Mouse (Mus musculus) MN1 (cell line): Measurements from ENCODE around the gene Fgf15.
A peak's percentile ranks its signal among the peaks of the same experiment; 100 is the strongest.
"Not testable (repeated sequence)": the region's sequence is repeated elsewhere in the genome, so short reads cannot be mapped to it uniquely, and the experiment has no call there.

Source experiments
- DNase-seq: peaks from one replicate; pipeline ENCODE4 v3.0.0-alpha.2; 2016; ENCODE audit warnings: low spot score

Gene Fgf15

GRCm38 (mm10) chr7:144891863-144892262 lies 4.5 kb upstream of the Fgf15 start:
- no peak for DNase-seq

DNA sequence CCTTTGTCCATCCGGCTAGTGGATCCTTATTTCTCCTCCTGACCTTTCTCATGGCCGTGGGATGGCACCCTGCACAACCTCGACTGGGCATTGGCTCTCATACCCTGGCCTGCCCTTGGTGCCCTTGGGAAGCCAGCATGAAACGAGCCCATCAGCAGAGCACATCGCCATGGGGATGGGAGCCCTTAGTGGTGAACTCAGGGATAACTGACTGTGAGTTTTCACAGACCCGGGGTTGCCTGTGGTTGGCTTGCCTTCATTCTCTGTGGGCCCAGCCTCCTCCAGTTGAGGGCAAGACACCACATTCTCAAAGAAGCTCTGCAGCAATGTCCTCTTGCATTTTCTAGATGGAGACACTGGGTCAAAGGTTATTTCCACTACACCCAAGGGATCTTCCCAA lies 4.0 kb upstream of the Fgf15 start:
- DNase-seq = peak; percentile 21

DNA sequence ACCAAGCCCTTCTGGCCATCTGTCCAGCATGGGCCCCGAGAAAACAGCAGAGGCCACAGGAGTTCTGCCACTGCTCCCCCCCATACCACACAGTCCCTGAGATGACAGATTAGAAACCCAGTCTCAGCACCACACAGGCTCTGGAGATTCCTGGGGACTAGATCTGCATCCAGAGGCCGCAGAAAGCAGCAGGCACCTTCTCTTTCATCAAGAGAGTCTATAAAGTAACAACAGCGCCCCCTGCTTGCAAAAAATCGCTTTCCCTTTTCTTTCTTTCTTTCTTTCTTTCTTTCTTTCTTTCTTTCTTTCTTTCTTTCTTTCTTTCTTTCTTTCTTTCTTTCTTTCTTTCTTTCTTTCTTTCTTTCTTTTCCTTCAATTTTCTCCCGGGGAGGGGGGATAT lies 2.1 kb upstream of the Fgf15 start:
- DNase-seq = peak; percentile 44

DNA sequence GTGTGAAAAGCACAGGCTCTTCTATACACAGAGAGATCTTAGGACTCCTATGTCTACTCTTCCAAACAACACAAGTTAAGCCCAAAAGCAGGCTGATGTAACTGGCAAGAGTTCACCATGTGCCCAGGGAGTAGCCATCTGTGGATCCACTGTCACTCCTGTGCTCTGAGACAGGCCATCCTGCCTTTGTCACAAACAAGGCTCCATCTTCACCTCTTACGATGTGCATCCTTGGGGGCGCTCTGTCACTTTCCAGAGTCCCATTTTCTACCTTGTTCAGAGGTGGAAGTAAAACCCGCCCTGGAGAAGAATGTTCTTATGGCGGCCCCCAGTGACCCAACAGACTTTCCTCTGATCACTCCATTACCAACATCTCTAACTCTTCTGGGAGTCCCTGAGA lies 1.6 kb upstream of the Fgf15 start:
- peak; percentile 33 for DNase-seq

- DNase-seq = peak; percentile 91
These were observed 823 bp upstream of the Fgf15 start for GRCm38 (mm10) chr7:144895305-144896111.

- DNase-seq = no peak
These were observed 2.2 kb downstream of the Fgf15 start for GRCm38 (mm10) chr7:144898506-144898905.

DNA sequence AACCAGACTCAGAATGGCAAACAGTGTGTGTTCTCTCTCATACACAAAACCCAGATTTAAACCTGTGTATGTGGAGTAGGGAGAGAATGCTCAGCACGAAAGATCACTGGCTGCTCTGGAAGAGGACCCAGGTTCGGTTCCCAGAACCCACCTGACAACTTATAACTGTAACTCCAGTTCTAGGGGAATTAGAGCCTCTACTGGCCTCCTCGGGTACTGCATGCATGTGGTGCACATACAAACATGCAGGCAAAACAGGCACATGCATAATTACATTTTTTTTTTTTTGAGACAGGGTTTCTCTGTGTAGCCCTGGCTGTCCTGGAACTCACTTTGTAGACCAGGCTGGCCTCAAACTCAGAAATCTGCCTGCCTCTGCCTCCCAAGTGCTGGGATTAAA lies 9.2 kb downstream of the Fgf15 start:
- DNase-seq = not testable (repeated sequence)

- peak; percentile 57 for DNase-seq
These were observed 10.5 kb downstream of the Fgf15 start for GRCm38 (mm10) chr7:144906708-144907397.

GRCm38 (mm10) chr7:144907793-144908192 lies 11.5 kb downstream of the Fgf15 start:
- peak; percentile 56 for DNase-seq

DNA sequence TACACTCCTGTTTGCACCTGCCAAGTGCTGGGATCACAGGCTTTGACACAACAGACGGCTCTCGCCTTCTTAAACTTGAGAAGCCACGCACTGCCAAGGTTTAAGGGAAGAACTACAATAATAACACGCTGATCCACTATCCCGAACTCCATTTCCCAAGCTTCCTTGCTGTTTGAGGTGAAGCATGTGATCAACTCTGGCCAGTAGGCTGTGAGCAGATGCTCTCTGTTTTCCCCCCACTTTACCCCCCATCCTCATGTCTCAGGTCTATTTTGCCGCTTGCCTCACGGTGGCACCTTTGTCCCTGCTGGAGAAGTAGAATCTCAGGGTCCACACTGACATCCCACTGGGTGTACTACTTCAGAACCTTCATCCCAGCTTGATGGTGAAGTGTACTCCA lies 12.4 kb downstream of the Fgf15 start:
- DNase-seq = no peak

- no peak for DNase-seq
These were observed 14.8 kb downstream of the Fgf15 start for GRCm38 (mm10) chr7:144911121-144911520.

- no peak for DNase-seq
These were observed 16.6 kb downstream of the Fgf15 start for GRCm38 (mm10) chr7:144912897-144913296.

GRCm38 (mm10) chr7:144914296-144914947 lies 18.1 kb downstream of the Fgf15 start:
- peak; percentile 83 for DNase-seq

GRCm38 (mm10) chr7:144914948-144915750 lies 18.8 kb downstream of the Fgf15 start, which contains the start of gene LTO1:
Gene LTO1, plus strand, starts transcription at chr7:144915100.
- DNase-seq = peak; percentile 93

GRCm38 (mm10) chr7:144918823-144919222 lies 22.5 kb downstream of the Fgf15 start:
- DNase-seq = peak; percentile 32

DNA sequence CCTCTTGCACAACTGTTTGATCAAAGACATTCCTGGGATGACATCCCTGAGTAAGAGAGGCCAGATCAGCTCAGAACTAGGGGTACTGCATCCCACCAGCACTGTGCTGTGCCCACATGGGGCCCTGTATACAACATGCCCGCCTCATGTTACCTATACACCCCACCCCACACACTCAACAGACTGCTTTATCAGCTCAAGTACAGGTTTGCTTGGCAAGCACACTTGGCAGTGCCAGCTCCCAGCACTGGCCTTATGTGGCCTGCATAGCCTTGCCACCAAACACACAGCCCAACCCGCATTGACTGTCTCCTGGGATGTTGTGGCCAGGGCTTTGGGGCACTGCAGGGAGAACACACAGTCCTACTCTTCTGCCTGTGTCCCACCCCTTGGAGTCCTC lies 31.3 kb downstream of the Fgf15 start:
- no peak for DNase-seq

DNA sequence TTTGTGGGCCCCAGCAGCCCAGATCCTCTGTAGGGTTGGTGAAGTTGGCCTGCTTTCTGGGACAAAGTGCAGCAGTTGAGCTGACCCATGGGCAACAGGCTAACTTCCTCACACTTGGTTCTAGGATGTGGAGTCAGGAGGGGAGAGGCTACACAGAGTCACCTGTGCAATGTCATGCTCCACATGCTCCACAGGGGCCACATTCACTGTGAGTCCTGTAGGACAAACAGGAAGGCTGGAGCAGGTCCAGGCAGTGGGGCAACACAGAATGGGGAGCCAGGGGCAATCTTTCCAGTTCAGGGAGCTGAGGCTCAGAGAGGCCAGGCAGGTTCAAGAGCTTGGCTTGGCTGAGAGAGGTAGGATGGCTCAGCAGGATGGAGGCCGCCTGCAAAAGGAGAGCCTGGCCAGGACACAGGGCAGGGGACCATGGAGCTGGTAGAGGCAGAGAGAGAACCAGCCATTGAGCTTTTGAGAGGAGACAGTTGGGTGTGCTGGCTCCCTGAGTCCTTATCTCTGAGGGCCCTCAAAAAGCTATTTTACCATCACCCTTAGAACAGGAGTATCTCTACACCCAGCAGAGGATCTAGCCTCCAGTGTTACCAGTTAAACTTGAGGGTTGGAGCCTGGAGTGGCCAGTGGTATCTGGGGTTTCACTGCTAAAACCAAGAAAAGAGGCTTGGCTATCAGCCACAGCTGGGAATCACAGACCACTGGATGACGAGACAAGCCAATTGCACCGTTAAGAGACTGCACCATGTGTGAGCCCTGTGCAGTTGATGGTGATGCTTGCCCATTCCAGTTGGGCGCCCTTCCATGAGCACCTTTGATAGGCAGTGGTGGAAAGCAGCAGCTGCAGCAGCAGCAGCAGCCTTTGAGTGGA lies 31.9 kb downstream of the Fgf15 start:
- no peak for DNase-seq

- DNase-seq = no peak
These were observed 32.5 kb downstream of the Fgf15 start for GRCm38 (mm10) chr7:144928889-144929210.

GRCm38 (mm10) chr7:144929506-144929905 lies 33.2 kb downstream of the Fgf15 start:
- peak; percentile 36 for DNase-seq

DNA sequence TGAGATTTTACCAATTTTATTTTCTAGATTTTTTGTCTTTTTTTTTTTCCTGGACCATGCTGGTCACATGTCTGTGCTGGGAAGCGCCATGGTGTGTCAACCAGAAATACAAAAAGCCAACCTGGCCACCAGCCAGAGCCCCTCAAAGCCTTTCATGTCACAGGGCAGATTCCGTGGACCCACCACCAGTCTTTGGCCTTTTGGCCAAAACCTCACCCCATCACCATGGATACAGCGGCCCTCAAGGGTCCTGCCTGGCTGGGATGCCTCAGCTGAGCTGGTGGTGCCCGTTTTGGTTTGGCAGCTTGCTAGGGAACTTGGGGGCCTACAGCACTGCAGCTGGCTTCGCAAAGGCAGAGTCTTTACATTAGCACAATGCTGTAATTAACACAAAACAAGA lies 33.6 kb downstream of the Fgf15 start:
- no peak for DNase-seq

DNA sequence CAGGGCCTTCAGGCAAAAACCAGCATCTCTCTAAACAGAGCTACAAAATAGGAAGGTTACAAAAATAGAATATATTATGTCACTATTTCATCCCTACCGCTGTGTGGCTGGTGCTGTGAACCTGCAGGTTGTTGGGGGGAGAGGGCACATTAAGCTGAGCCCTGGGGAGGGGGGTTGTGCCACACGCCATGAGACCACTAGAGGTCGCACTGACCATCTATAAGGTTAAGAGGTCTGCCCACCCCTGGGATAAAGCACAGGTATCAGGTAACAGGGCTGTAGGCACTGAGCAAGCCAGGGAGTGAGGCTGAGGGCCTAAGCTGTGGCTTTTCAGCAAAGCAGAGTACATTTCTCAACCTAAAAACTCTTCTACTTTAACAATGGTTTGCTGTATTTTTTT lies 35.4 kb downstream of the Fgf15 start:
- DNase-seq = peak; percentile 70
